Comparison of ENCODE assay signal across 25 mouse cellular contexts in the genomic region with DNA sequence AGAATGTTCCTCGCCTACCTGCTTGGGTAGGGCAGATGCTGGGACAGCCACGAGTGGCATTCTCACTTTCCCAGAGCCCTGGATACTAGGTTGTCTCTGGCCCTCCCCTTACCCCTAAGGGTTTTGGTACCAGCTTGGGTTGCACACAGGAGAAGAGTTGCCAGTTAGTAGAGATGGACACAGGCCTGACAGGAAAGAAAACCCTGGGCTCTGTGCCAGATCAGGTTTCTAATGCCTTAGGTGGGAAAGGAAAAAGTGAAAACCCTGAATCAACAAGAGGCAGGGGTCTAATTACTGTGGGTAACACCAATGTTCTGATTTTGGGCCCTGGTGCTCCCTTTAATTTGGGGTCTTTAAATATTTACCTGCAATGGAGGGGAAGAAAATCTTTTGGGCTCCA.
DNase-seq lines count a peak whose midpoint lies in the region; ATAC-seq lines count a peak whose summit lies in the region.
"Had no signal": no experiment of that assay in that cellular context is flagged by ENCODE, and none has a peak within 500 bp of the region (broad histone marks: within the 10 kb centered on the region; RNA-seq: fewer than 3 reads in every experiment).

No protein-coding gene starts in this region.

- no peak for DNase-seq in forebrain, embryonic 10.5 days (ENCODE audit: extremely low spot score, low spot score)
- peak; percentile 21 for DNase-seq in left cerebral cortex, postnatal 4 days
- DNase-seq in left cerebral cortex, adult 18-20 months (ENCODE audit: low spot score in 2 of 2) = no peak
- no peak for DNase-seq in forebrain, embryonic 14.5 days (ENCODE audit: low spot score)
- no peak for DNase-seq in lung, postnatal 25 days (ENCODE audit: low spot score)
- DNase-seq: adrenal gland, postnatal 25 days; B cell, adult 2 months; cerebellum, adult 18-20 months; gastrocnemius, postnatal 14 days; heart, postnatal 14 days; kidney, adult 18-20 months; kidney, postnatal 25 days; liver, postnatal 0 days; lung, postnatal 4 days; right cerebral cortex, adult 18-20 months; thymus, adult 18-20 months; thymus, postnatal 25 days had no signal

- intact Hi-C loops in left cerebral cortex, postnatal 4 days (cut with DNase I) = loop anchor here (10.0 kb wide), 1 partner anchor 56 kb away; no protein-coding TSS in a partner anchor

- H3K4me2 ChIP-seq in forebrain, embryonic 12.5 days = no peak overlapping the region
- no peak overlapping the region for H3K4me2 ChIP-seq in forebrain, embryonic 14.5 days (ENCODE audit: low read length)
- no peak overlapping the region for H3K4me2 ChIP-seq in forebrain, embryonic 15.5 days (replicated peaks)
- H3K4me2 ChIP-seq: embryonic facial prominence, embryonic 13.5 days; kidney, embryonic 15.5 days; liver, embryonic 12.5 days had no signal

- H3K27ac ChIP-seq in forebrain, embryonic 12.5 days = 0 out of 2 replicates have a peak overlapping the region, but pooled peaks have one; percentile 19
- no peak overlapping the region for H3K27ac ChIP-seq in forebrain, embryonic 10.5 days
- no peak overlapping the region; the same call in 1 of the 2 replicates for H3K27ac ChIP-seq in forebrain, embryonic 14.5 days (ENCODE audit: low read depth, low read length)
- H3K27ac ChIP-seq in forebrain, embryonic 15.5 days (replicated peaks) = no peak overlapping the region
- H3K27ac ChIP-seq: embryonic facial prominence, embryonic 13.5 days; kidney, embryonic 15.5 days; liver, embryonic 12.5 days; stomach, postnatal 0 days had no signal

- no peak overlapping the region for H3K9ac ChIP-seq in forebrain, embryonic 12.5 days
- no peak overlapping the region for H3K9ac ChIP-seq in forebrain, embryonic 14.5 days (ENCODE audit: low read length)
- no peak overlapping the region for H3K9ac ChIP-seq in forebrain, embryonic 15.5 days (replicated peaks)
- H3K9ac ChIP-seq: embryonic facial prominence, embryonic 13.5 days; kidney, embryonic 15.5 days; liver, embryonic 12.5 days; liver, postnatal 0 days had no signal

- peak; percentile 24; the same call in 1 of the 2 replicates for ATAC-seq in forebrain, embryonic 12.5 days (ENCODE audit: low FRiP score)
- peak; percentile 27 for ATAC-seq in forebrain, embryonic 14.5 days
- ATAC-seq in forebrain, embryonic 15.5 days (replicated peaks) = peak; percentile 24; the same call in 1 of the 2 replicates
- ATAC-seq: liver, embryonic 12.5 days; liver, postnatal 0 days had no signal

- H3K4me3 ChIP-seq in forebrain, embryonic 12.5 days (replicated peaks) = no peak overlapping the region
- no peak overlapping the region for H3K4me3 ChIP-seq in forebrain, embryonic 10.5 days
- no peak overlapping the region for H3K4me3 ChIP-seq in forebrain, embryonic 14.5 days (ENCODE audit: low read depth, low read length)
- H3K4me3 ChIP-seq in forebrain, embryonic 15.5 days = no peak overlapping the region
- H3K4me3 ChIP-seq: embryonic facial prominence, embryonic 13.5 days; erythroblast, embryonic 14.5 days; kidney, embryonic 15.5 days; liver, embryonic 12.5 days; megakaryocyte, embryonic 14.5 days had no signal

- 41% methylated on average over 2 of the region's 2 CpGs for WGBS in forebrain, embryonic 12.5 days
- 63% methylated on average over 2 of the region's 2 CpGs for WGBS in forebrain, embryonic 10.5 days
- 25% methylated on average over 2 of the region's 2 CpGs for WGBS in forebrain, embryonic 14.5 days
- whole genome bisulfite sequencing in forebrain, embryonic 15.5 days = 34% methylated on average over 2 of the region's 2 CpGs

- H3K4me1 ChIP-seq in forebrain, embryonic 12.5 days = peaks cover 28% of the 10 kb centered on the region
- peaks cover 20% of the 10 kb centered on the region for H3K4me1 ChIP-seq in forebrain, embryonic 10.5 days
- peaks cover 16% of the 10 kb centered on the region for H3K4me1 ChIP-seq in forebrain, embryonic 14.5 days (ENCODE audit: control insufficient read depth, insufficient read depth, low read length)
- H3K4me1 ChIP-seq in forebrain, embryonic 15.5 days = peaks cover 23% of the 10 kb centered on the region
- H3K4me1 ChIP-seq: kidney, embryonic 15.5 days; liver, embryonic 12.5 days; megakaryocyte, embryonic 14.5 days had no signal

- no peaks in the 10 kb centered on the region for H3K36me3 ChIP-seq in forebrain, embryonic 12.5 days (replicated peaks)
- H3K36me3 ChIP-seq in forebrain, embryonic 10.5 days (replicated peaks) = no peaks in the 10 kb centered on the region
- no peaks in the 10 kb centered on the region for H3K36me3 ChIP-seq in forebrain, embryonic 14.5 days (ENCODE audit: control insufficient read depth, insufficient read depth, low read length)
- no peaks in the 10 kb centered on the region for H3K36me3 ChIP-seq in forebrain, embryonic 15.5 days
- H3K36me3 ChIP-seq: embryonic facial prominence, embryonic 13.5 days; kidney, embryonic 15.5 days; liver, embryonic 12.5 days had no signal

- no peaks in the 10 kb centered on the region for H3K27me3 ChIP-seq in forebrain, embryonic 12.5 days
- H3K27me3 ChIP-seq in forebrain, embryonic 10.5 days (ENCODE audit: poor library complexity, severe bottlenecking) = no peaks in the 10 kb centered on the region
- H3K27me3 ChIP-seq in forebrain, embryonic 14.5 days (replicated peaks; ENCODE audit: control insufficient read depth, insufficient read depth, low read length) = no peaks in the 10 kb centered on the region
- H3K27me3 ChIP-seq in forebrain, embryonic 15.5 days = no peaks in the 10 kb centered on the region
- H3K27me3 ChIP-seq: embryonic facial prominence, embryonic 13.5 days; kidney, embryonic 15.5 days; liver, embryonic 12.5 days; megakaryocyte, embryonic 14.5 days had no signal

- H3K9me3 ChIP-seq in forebrain, embryonic 12.5 days = no peaks in the 10 kb centered on the region
- H3K9me3 ChIP-seq in forebrain, embryonic 10.5 days = no peaks in the 10 kb centered on the region
- H3K9me3 ChIP-seq in forebrain, embryonic 14.5 days (replicated peaks; ENCODE audit: control insufficient read depth, low read length) = no peaks in the 10 kb centered on the region
- no peaks in the 10 kb centered on the region for H3K9me3 ChIP-seq in forebrain, embryonic 15.5 days
- H3K9me3 ChIP-seq: embryonic facial prominence, embryonic 13.5 days; kidney, embryonic 15.5 days; liver, embryonic 12.5 days; megakaryocyte, embryonic 14.5 days had no signal
